Mouse (Mus musculus) layer of hippocampus, adult 9-11 months (tissue): ENCODE measurements around the gene Tmem121.
A peak's percentile ranks its signal among the peaks of the same experiment; 100 is the strongest.

Source experiments
- DNase-seq: peaks from one replicate; pipeline ENCODE4 v3.0.0; 2022

Gene Tmem121

DNA sequence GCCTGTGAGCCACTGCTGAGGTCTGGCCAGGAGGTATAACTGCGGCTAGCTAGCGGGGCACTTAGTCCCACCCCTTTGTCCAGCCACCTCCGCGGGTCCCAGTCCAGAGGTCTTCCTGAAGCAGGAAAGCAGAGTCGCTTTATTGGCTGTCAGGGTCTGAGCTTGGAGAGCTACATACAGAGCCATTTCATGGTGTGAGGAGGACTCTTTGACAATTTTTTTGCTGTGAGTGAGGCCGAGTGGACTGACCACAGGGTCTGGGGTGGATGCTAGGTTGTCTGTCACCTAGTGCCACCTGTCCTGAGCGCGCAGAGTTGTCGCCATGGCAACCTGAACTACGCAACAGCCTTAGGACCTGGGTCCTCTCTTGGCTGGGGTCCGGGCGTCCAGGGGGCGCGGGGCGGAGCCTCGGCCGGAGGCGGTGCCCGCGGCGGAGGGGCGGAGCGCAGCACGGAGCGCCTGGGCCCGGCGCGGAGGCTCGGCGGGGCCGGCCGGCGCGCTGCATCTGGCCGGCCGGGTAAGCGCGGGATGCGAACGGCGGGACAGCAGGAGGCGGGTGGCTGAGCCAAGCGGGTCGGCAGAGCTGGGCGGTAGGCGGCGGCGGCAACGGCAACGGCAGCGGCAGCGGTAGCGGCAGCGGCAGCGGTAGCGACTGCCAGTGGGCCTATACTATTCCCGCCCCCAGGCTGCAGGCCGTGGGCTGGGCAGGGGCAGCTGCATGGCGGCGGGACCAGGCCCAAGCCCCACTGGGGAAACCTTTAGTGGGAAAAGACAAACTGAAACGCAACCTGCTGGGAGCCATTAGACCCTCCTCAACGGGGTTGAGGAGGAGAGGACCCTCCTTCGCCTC lies at the start of gene Tmem121:
Gene Tmem121, plus strand, starts transcription at position 489 of the 850 bp plus-strand sequence.
- DNase-seq, result no peak

DNA sequence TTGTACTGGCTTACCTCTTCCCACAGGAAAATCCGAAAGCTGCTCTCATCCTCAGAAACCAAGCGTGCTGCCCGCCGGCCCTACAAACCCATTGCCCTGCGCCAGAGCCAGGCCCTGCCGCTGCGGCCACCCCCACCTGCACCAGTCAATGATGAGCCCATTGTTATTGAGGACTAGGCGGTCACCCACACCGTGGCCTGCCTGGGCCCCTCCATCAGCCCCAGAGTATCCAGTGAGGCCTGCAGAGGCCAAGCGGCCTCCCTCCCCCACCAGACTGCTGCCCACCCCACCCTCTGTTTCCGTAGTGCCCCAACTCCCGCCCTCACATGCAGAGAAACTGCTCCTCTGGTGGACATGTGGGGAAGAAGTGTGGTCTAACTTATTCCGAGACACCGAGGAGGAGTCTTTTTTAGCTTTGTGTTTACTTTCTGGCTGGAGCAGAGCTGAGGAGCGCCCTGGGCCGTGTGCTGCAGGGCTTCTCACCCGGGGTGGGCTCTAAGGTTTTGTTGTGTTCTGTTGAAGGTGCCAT lies 49.2 kb upstream of the Tmem121 start:
- DNase-seq, result no peak

DNA sequence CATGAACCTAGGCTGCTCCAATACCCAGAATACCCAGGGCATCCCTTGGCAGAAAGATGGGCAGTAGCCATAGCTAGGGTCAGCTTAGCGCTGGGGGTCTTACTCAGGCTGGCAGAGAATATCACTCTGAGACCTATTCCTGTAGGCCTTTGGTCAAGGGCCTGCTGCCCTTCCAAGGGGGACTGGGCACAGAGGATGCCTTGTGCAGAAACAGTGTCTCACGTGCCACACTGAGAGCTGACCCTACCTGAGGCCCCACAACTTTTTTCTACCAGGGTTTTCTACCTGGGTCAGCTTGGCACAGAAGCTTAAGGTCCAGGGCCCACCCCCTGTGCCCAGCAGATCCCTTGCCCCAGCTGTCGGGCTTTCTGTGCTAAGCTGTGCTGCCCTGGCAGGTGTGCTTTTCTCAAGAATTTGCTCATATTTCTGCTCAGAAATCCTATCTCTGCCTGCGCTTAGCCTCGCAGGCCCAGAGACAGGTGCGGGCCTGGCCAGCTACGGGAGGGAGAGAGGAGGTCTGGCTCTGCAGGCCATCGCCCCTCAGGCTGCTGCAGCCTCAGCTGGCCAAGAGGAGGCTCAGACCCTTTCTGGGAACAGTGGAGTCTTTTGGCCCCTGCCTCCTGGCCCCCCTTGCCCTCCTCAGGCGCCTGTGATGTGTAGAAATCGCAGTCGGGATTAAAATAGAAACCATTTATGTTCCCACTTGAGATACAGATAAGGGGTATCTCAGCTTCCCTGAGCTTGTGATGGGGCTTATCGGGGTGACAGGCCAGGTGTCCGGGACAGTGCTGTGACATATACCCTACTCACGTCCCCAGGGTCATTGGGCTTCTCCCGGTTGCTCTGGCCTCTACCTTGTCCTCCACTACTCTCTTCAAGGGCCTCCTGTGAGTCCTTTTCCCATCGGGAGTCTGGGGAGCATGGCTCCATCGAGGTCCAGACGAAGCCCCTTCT lies 48.2 kb upstream of the Tmem121 start:
- DNase-seq, result no peak

DNA sequence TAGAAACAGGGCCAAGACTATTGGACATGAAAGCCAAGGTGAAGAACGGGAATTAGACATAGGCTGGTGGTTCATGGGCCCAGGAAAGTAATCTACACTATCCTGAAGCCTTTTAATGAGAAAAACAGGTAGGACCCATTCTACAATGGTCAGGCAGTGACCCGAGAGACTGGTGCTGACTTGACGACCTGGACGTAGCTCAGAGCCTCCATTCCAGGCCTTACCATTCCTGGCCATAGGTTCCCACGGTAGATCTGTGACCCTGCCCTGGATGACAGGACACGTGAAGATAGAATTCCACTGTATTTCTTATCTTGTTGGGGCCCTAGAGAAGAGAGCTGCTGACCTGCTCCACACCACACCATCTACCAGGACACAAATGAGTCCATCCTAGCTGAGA lies 47.4 kb upstream of the Tmem121 start:
- no peak for DNase-seq

DNA sequence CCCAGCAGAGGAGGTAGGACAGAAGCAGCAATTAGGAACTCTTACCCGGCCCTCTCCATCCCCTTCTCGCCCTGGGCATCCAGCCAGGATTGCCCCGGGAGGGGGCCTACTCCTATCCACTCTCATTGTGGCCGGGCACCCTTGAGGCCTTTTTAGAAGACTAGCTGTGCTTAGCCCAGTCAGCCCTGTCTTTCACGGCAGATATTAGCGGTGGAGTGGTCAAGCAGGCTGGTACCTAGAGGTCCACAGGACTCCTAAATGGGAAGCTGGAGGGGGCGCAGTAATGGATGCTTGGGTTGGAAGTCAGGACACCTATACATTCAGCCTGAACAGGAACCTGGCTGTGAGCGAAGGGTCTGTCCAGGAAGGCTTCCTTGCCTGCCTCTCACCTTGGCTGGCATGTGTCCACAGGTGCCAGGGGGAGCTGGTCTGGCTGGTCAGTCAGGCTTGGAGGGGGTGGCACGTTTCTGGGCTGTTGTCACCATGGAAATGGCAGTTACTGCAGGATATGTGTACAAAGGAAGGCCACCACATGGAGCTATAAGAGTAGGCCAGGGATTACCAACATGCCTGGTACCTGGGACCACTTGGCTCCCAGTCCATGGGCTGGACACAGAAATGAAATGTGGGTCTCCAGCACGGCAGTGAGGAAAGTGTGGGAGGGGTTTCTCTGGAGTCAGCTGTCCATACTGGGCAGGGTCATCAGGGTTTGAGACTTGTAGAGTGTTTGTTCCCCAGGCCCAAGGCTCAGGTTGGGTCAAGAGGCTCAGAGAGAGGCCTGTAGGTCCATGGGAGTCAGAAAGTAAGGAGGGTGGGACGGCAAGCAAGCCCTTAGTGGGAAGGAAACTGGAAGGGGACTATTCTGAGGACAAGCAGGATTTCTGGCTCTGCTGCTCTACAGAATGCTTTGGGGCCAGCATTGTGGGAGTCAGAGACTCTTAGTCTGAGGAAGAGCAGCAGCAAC lies 46.5 kb upstream of the Tmem121 start:
- DNase-seq, result no peak

DNA sequence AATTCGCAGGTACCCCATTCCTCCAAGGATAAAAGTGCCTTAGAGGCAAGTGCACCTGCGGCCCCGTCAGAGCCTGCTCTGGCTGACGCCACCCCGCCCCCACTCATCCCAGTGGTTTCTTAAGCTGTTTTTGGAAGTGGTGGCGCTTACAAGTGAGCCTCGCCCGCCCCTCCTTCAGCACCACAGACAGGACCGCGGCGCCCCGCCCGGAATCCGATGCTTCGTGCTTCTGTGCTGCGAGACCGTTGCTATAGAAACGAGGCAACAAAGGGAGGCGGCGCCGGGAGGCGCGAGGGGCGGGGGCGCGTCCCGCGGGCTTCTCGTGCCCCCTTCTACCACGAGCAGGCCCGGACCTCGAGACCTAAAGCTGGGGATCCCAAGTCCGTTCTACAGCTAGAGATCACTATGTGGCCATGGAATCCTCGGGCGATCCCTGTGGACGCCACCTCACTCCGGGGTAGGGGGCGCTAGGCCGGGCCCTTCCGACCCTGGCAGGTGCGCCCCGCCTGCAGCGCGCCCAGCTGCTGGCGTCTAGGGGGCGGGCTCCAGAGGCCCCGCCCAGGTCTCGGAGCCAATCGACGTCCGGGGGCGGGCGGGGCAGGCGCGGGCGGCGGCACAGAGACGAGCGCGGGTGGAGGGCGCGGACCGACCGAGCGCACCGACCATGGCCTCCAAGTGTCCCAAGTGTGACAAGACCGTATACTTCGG lies 45.7 kb upstream of the Tmem121 start, which contains the start of gene Crip2:
Gene Crip2, plus strand, starts transcription at position 329 of the 708 bp plus-strand sequence.
- peak; percentile 95 for DNase-seq

DNA sequence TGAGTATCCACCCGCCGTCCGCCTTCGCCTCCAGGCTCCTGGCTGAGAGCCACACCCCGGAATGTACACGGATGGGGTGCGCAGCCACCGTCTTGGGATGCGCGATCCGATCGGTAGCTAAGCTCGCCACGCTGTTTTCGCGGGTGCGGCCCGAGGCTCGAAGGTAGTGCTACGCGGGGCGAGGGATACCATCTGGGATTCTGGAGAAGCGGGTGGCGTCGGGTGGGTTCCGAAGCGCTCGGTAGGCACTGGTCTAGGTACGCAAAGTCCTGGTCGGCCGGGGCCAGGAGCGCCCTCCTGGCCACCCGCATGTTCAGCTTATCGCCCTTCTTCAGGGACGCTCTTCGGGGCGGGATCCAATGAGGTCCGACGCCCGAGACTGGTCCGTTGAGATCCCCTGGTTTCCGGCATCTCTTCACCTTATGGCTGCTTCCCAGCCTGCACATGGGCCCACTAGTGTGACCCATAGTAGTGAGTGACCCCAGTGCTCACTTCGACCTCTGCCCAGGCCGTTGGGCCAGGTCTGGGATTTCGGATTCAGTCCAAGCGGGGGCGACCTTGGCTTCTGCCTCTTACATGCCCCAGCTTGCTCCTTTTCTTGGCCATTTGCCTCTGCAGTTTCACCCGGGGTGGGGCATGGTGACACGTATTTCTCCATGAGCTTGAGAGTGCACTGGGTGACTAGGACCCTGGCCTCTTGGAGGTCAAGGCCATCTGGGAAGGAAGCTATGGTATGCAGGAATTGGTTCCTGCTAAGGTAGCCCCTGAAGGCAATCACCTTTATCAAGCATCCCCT lies 44.9 kb upstream of the Tmem121 start:
- DNase-seq, result no peak

DNA sequence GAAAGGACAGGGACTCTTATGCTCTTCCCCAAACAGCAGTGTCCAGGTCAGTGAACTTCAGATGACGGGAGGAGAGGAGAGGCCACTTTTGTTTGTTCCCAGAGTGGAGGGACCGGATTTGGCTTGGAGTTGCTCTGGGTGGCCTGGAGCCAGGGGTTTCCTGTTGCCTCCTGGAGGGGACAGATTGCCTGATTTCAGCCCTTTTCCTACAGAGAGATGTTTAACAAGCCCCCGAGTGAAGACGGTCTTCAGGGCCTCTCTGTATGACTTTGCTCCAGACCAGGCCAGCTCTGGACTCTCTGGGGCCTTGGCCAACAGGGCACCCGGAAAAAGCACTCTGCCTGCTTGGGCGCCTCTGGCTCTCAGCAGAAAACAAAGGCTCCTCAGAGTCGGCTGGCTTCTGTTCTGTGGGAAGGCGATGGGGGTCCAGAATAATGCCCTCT lies 44.2 kb upstream of the Tmem121 start:
- no peak for DNase-seq

DNA sequence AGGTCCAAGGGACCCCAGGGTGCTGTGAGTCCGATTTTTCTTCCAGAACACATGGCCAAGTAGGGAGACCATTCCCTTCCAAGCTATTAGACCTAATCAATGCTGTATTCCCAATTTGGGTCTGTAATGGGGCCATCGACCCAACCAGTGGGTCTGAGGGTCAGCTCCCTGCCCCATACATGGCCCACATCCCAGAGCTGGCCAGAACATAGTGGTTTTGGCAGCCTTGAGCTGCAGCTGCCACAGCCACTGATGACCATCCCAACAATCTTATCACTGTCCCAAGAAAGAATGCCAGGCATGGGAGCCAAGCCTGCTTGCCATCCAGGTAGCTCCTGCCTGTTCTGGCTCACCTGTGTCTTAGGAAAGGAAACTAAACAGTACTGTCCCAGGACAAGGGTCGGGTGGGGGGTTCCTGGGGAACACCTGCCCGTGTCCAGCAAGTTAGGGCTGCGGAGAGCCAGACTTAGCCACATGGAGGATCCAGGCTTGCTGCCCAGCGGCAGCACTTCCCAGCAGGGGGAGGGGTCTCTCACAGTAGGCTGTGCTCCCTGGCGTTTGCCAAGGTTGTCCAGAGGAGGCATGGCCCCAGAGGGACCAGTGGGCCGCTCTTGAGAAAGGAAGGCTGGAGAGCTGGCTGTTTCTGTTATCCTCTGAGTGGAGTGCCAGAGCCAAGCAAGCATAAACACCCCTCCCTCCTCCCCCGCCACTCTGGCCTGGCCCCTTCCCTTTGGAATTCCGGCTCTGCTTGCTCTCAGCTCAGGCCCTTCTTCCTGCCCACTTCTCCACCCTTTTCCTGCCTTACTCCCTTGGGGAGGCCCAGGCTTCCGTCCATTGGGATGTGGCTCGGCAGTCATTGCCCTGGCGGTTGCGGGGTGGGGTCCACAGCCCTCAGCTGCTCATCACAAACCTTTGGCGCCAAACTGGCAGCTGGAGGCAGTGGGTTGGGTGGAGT lies 43.4 kb upstream of the Tmem121 start:
- DNase-seq, result peak; percentile 72

DNA sequence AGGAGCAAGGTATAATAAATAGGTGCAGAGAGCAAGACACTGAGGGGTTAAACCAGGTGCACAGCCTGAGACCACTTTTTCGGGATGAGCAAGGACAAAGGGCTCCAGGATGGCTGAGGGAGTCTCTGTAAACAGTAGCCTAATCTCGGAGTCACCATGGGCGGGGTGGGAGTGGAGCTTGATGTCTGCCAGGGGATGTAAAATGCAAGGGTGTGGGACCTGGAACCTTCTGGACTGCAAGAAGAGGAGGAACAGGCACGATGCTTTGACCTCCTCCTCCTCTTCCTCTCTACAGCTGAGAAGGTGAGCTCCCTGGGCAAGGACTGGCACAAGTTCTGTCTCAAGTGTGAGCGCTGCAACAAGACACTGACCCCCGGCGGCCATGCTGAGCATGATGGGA lies 42.6 kb upstream of the Tmem121 start:
- no peak for DNase-seq

DNA sequence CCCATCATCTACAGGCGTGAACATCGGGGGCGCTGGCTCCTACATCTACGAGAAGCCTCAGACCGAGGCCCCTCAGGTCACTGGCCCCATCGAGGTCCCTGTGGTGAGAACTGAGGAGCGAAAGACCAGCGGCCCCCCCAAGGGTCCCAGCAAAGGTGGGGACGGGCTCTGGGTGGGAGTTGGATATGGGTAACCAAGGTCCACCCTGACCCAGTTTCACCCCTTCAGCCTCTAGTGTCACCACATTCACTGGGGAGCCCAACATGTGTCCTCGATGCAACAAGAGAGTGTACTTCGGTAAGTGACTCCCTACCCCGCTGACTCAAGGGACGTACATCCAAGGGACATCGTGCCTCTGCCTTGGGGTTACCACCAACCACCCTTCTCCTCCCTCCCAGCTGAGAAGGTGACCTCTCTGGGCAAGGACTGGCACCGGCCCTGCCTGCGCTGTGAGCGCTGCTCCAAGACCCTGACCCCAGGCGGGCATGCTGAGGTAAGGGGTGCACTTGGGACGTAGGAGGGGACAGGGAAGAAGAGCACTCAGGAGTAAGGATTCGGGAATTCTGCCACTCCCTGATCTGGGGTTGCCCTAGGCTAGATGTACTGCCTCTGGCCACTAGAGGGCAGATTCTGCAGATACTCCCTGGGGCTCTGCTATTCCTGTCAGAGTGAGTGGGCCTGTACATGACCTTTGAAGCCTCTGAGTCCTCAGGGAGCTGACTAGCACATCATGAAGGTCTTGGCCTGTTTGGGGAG lies 41.6 kb upstream of the Tmem121 start:
- DNase-seq, result no peak

DNA sequence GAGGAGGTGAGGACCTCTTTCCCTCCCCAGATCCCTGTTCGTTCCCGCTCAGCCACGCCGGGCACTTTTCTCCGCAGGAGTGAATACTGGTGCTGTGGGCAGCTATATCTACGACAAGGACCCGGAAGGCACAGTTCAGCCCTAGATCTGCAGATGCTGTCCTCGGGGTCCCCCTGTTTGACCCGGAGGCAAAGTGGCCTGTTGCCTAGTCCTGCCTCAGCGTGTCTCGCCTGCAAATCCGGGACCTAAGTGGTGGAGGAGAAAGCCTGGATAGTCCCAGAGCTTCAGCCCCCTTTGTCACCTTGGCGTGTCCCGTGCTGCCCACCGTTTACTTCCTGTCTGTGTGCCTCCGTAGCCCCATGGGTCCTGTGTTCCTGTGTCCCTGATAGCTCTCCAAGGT lies 40.8 kb upstream of the Tmem121 start:
- no peak for DNase-seq

DNA sequence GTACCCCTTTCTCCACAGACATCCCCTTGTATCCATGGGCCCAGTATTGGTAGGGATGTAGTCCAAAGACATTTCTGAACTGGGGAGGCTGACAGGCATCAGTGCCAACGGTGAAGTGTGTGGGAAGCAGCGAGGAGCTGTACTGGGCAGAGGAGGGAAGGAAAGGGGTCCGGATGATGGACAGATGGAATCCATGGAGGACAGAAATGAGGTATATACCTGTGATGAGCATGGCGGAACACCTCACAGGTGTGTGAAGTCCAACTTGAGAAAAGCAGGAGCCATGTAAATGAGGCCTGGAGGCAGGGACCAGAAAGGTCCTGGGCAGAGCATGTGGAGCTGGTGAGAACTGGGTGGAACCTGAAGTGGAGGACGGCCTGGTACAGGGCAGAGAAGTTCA lies 40.1 kb upstream of the Tmem121 start:
- DNase-seq, result no peak

DNA sequence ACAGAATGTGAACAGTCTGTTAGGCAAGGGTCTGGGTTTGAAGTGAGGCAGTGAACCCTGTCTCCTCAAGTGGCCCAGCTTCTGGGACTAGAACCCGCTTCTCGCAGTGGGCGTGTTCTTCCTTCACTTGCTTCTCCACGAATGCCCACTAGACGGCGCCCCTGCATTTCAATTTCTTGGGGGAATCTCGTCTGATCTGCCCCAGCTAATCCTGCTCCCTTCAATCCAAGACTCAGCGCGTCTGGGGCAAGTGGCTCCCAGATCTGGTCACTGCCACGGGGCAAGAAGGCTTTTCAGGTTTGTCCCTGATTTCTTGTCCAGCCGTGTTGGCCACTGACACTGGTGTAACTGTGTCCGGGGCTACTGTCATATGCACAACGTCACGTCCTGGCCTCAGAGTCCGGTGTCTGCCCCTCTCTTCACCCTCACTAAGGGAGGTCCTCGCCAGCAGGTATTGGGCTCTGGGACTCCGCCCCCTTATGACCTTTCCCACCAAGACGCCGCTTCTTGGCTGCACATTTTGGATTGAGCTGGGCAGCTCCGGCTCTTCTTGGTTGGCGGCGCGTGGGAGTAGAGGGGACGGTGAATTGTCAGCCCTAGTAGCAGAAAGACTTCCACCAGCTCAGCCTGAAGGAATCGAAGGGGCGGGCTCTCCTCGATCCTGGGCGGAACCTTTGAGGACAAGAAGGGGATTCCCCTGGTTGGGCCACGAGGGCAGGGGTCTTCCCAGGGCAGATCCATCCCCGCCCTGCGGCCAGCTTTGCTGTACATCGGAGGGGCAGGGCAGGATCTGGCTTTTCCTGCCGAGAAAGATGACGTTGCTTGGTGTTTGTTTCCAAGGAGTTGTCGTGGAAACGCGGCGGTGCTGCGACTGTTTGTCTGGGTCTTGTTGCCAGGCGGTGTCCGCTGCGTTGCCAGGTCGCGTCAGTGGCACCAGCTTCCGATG lies 39.3 kb upstream of the Tmem121 start, which contains the start of gene Crip1:
Gene Crip1, plus strand, starts transcription at position 205 of the 946 bp plus-strand sequence.
- peak; percentile 79 for DNase-seq

DNA sequence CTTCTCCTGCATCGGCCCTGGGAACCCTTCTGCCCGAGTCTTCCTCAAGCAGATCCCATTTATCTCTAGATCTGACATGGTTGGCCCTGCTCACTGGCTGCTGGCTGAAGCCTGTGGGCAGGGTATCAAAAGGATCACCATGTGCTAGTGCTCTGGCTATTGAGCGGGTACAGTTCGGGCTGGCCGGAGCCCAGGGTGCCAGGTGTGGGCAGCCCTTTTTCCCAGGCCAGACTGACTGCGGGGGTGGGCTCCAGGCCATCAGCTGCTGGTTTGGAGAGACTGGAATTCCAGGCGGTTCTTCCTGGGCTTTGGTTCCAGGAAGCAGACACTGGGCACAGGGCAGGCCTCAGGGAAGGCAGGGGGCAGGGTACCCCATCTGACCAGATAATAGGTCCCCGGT lies 38.2 kb upstream of the Tmem121 start:
- no peak for DNase-seq

DNA sequence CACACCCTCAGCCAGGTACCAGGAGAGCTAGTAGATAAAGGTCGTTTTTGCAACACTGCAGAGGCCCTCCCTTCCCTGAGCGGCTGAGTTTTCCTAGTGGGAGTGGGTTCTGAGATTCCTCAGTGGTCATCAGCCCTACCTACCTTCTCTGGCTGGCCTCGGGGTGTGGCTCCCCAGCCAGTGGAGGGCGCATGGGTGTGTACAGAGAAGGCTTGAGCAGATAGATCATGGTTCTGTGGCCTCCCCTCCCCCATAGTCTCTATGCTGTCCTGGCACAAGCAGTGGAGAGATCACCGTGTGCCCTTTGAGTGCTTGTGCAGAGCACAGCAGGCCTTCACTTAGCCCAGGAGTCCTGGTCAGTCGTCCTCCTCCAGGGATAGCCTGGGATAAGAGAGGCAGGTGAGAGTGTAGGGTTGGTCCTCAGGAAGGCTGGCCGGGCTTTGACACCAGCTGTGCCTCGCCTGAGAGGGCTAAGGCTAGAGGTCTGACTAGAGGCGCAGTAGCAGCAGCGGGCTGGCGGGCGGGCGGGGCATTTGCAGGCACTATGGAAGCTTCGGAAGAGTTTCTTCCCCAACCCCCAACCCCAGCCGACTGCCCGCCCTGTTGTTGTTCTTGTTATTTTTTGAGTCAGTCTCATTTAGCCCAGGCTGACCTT lies 37.2 kb upstream of the Tmem121 start:
- DNase-seq, result no peak

DNA sequence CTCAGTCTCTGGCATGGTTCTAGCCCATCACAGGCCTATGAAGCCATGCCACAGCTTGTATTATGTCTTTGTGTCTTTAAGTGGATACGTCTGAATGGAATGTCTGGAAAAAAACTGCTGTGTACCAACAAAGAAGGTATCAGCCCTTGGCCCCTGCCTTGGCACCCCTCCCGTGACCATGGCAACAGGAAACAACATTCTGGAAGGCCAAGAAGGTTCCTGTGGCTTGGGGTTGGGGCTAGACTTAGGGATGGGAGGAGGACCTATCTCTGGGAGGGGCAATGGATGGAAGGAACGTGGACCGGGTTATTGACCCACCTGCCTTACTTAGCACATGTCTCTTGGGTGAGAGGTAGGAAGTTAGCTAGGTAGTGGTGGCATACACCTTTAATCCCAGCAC lies 36.4 kb upstream of the Tmem121 start:
- DNase-seq, result no peak
